Mouse (Mus musculus) kidney, postnatal 0 days (tissue): ENCODE data around the gene Corin. TPM values are rescaled to one million over a fixed set of nuclear protein-coding genes. Genes with fewer than 3 reads are reported as not detected.

Experiments used
- ATAC-seq: fragments of 200-750 bp; cut with Nextera tagmentation; replicated peaks from 2 replicates; pipeline ENCODE4 v1.8.0; 2017; ENCODE audit warnings: low read depth, moderate number of reproducible peaks, moderate TSS enrichment, moderate library complexity; ENCODE audit not compliant: low FRiP score
- DNase-seq: peaks from one replicate; pipeline ENCODE4 v3.0.0-alpha.2; 2016; ENCODE audit warnings: low spot score
- H3K27ac ChIP-seq: fragments of 300-500 bp; sonication (generic); 2 replicates; pipeline ENCODE4 v1.5.1; 2014; ENCODE audit warnings: mild to moderate bottlenecking
- H3K27me3 ChIP-seq: fragments of 300-500 bp; sonication (generic); 2 replicates; pipeline ENCODE4 v1.6.1; 2014; ENCODE audit warnings: low read length, mixed read lengths; ENCODE audit not compliant: insufficient read depth
- H3K36me3 ChIP-seq: fragments of 300-500 bp; sonication (generic); 2 replicates; pipeline ENCODE4 v1.6.1; 2014; ENCODE audit warnings: low read length, mixed read lengths; ENCODE audit not compliant: insufficient read depth
- H3K4me1 ChIP-seq: fragments of 300-500 bp; sonication (generic); replicated peaks from 2 replicates; pipeline ENCODE4 v1.6.1; 2014; ENCODE audit warnings: antibody characterized with exemption, low read length, mixed read lengths; ENCODE audit not compliant: insufficient read depth
- H3K4me2 ChIP-seq: fragments of 300-500 bp; sonication (generic); 2 replicates; pipeline ENCODE4 v1.6.1; 2014; ENCODE audit warnings: mild to moderate bottlenecking, low read length, moderate library complexity, mixed read lengths
- H3K4me3 ChIP-seq: fragments of 300-500 bp; sonication (generic); replicated peaks from 2 replicates; pipeline ENCODE4 v1.5.1; 2014; ENCODE audit warnings: low read depth, low read length
- H3K9ac ChIP-seq: fragments of 300-500 bp; sonication (generic); 2 replicates; pipeline ENCODE4 v1.6.1; 2014; ENCODE audit warnings: low read depth, low read length
- H3K9me3 ChIP-seq: fragments of 300-500 bp; sonication (generic); replicated peaks from 2 replicates; pipeline ENCODE4 v1.6.1; 2016; ENCODE audit warnings: low read length, inconsistent platforms, mixed read lengths
- CTCF ChIP-seq: IDR thresholded peaks from 2 replicates; pipeline ENCODE4 v1.5.1; 2016; ENCODE audit warnings: antibody characterized with exemption, low read depth, mild to moderate bottlenecking, moderate library complexity
- WGBS: fragments of 180-500 bp; shearing (Covaris S2); extraction: QIAGEN DNeasy Blood & Tissue Kit; methylation state at CpG from one replicate; pipeline ENCODE4 v1.1.7; 2014; 5-methylcytosine and 5-hydroxymethylcytosine counted together
- polyA plus RNA-seq: library from polyadenylated mRNA; unstranded; fragments of >200 nt; fragmentation: Nextera tagmentation; extraction: Ambion mirVana; gene quantifications from 2 replicates; pipeline ENCODE4 v1.2.1, GENCODE M21; 2015

Corin gene
- 14.2 and 14.3 TPM in 2 replicates for polyA plus RNA-seq

GRCm38 (mm10) chr5:72503531-72504523, at the start of gene Corin:
Gene Corin, minus strand, starts transcription at chr5:72504473.
- 1% methylated on average over 64 of the region's 64 CpGs for WGBS
- Histone ChIP-seq H3K9ac (peak within 1 kb of the TSS; percentile 44), H3K27me3 (peaks cover 19% of the 10 kb centered on the region), H3K27ac (no peak within 1 kb of the TSS), H3K4me1 (peaks cover 14% of the 10 kb centered on the region), H3K9me3 (no peaks in the 10 kb centered on the region), H3K36me3 (no peaks in the 10 kb centered on the region), H3K4me2 (peak within 1 kb of the TSS; percentile 70), H3K4me3 (peak within 1 kb of the TSS; percentile 40)
- DNase-seq = no peak
- no peak for TF ChIP-seq CTCF
- ATAC-seq = peak; percentile 54; the same call in 1 of the 2 replicates

- H3K9me3 ChIP-seq = no peaks in the 10 kb centered on the region
- TF ChIP-seq CTCF = no peak
- ATAC-seq = no peak
- no peak overlapping the region for H3K4me3 ChIP-seq
- no peak overlapping the region for H3K9ac ChIP-seq
- DNase-seq = no peak
- no peaks in the 10 kb centered on the region for H3K27me3 ChIP-seq
- no peak overlapping the region for H3K4me2 ChIP-seq
- 91% methylated on average over 3 of the region's 3 CpGs for WGBS
- no peaks in the 10 kb centered on the region for H3K4me1 ChIP-seq
- H3K27ac ChIP-seq = no peak overlapping the region
- H3K36me3 ChIP-seq = peaks cover 10% of the 10 kb centered on the region
These were observed 46.9 kb upstream of the Corin start for GRCm38 (mm10) chr5:72551209-72551608.

GRCm38 (mm10) chr5:72528896-72529295, 24.6 kb upstream of the Corin start:
- Histone ChIP-seq H3K4me2 (no peak overlapping the region), H3K4me1 (no peaks in the 10 kb centered on the region), H3K9me3 (no peaks in the 10 kb centered on the region), H3K27me3 (no peaks in the 10 kb centered on the region), H3K36me3 (peaks cover 27% of the 10 kb centered on the region), H3K4me3 (no peak overlapping the region), H3K9ac (no peak overlapping the region), H3K27ac (no peak overlapping the region)
- DNase-seq (no peak), ATAC-seq (no peak)
- no peak for TF ChIP-seq CTCF
- WGBS = 96% methylated on average over 3 of the region's 3 CpGs

GRCm38 (mm10) chr5:72513808-72514207, 9.5 kb upstream of the Corin start:
- H3K9me3 ChIP-seq = no peaks in the 10 kb centered on the region
- no peak overlapping the region for H3K4me3 ChIP-seq
- peaks cover 19% of the 10 kb centered on the region for H3K36me3 ChIP-seq
- H3K9ac ChIP-seq = no peak overlapping the region
- H3K4me2 ChIP-seq = no peak overlapping the region
- H3K27me3 ChIP-seq = no peaks in the 10 kb centered on the region
- no peaks in the 10 kb centered on the region for H3K4me1 ChIP-seq
- no peak for TF ChIP-seq CTCF
- WGBS = 82% methylated on average over 5 of the region's 5 CpGs
- DNase-seq (no peak), ATAC-seq (no peak)
- H3K27ac ChIP-seq = no peak overlapping the region

GRCm38 (mm10) chr5:72505740-72506139, 1.5 kb upstream of the Corin start:
- DNase-seq (peak; percentile 72), ATAC-seq (0 out of 2 replicates have a peak, but pooled peaks have one; percentile 35)
- Histone ChIP-seq H3K27ac (no peak overlapping the region), H3K36me3 (no peaks in the 10 kb centered on the region), H3K9me3 (no peaks in the 10 kb centered on the region), H3K27me3 (peaks cover 19% of the 10 kb centered on the region), H3K4me2 (no peak overlapping the region), H3K9ac (no peak overlapping the region), H3K4me3 (no peak overlapping the region), H3K4me1 (peaks cover 14% of the 10 kb centered on the region)
- TF ChIP-seq CTCF = peak; percentile 75
- WGBS = 75% methylated on average over 5 of the region's 5 CpGs

- peak; percentile 6; the same call in 1 of the 2 replicates for TF ChIP-seq CTCF
These were observed 1.5 kb downstream of the Corin start for GRCm38 (mm10) chr5:72502778-72503177.

More at GRCm38 (mm10) chr5:72502778-72503177, 1.5 kb downstream of the Corin start:
- DNase-seq (peak; percentile 35), ATAC-seq (no peak)
- Histone ChIP-seq H3K4me2 (peak overlapping the region; percentile 70), H3K36me3 (no peaks in the 10 kb centered on the region), H3K9me3 (no peaks in the 10 kb centered on the region), H3K4me3 (peak overlapping the region; percentile 40), H3K4me1 (peaks cover 14% of the 10 kb centered on the region), H3K27me3 (peaks cover 19% of the 10 kb centered on the region), H3K9ac (no peak overlapping the region), H3K27ac (no peak overlapping the region)
- 57% methylated on average over 8 of the region's 8 CpGs for whole genome bisulfite sequencing
